Mouse (Mus musculus) bone marrow macrophage, adult 2 months (primary cell): Measurements from ENCODE around the gene Hes7.

ENCODE experiments used
- CTCF ChIP-seq: IDR thresholded peaks from 2 replicates; pipeline ENCODE4 v1.5.1; 2012; ENCODE audit warnings: low read depth, mild to moderate bottlenecking, low read length, moderate library complexity
- POLR2A ChIP-seq: IDR thresholded peaks from 2 replicates; pipeline ENCODE4 v1.6.1; 2012; ENCODE audit warnings: mild to moderate bottlenecking, low read depth, low read length, borderline replicate concordance

DNA sequence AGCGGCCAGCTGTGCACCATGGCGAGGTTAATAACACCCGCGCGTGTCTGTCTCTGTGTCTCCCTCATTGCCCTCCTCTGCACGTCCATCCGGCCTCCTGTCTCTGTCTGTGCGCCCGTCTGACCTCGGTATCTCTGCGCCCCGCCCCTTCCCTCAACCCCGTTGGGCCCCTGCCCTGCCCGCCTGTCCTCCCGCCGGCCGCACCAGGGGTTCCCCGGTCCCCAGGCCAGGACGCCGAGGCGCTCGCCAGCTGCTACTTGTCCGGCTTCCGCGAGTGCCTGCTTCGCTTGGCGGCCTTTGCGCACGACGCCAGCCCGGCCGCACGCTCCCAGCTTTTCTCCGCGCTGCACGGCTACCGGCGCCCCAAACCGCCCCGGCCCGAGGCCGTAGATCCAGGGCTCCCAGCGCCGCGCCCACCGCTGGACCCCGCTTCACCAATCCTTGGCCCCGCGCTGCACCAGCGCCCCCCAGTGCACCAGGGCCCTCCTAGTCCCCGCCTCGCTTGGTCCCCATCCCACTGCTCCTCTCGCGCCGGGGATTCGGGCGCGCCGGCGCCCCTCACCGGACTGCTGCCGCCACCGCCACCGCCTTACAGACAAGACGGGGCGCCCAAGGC, 2.2 kb downstream of the Hes7 start, which contains the start of gene 9130213A22Rik:
- no peak for TF ChIP-seq CTCF
- no peak for TF ChIP-seq POLR2A
